Mouse (Mus musculus) lung, postnatal 0 days (tissue): Measurements from ENCODE around the gene Slc6a6. TPM values are rescaled to one million over a fixed set of nuclear protein-coding genes. Genes with fewer than 3 reads are reported as not detected.

Source experiments
- ATAC-seq: fragments of 200-750 bp; cut with Nextera tagmentation; 2 replicates; pipeline ENCODE4 v1.8.0; 2017; ENCODE audit warnings: moderate library complexity
- DNase-seq: peaks from one replicate; pipeline ENCODE4 v3.0.0-alpha.2; 2016; ENCODE audit warnings: low spot score
- H3K27ac ChIP-seq: fragments of 300-500 bp; sonication (generic); 2 replicates; pipeline ENCODE4 v1.5.1; 2014; ENCODE audit warnings: antibody characterized with exemption, mild to moderate bottlenecking, low read length, mixed read lengths
- H3K27me3 ChIP-seq: fragments of 300-500 bp; sonication (generic); replicated peaks from 2 replicates; pipeline ENCODE4 v1.6.1; 2014; ENCODE audit warnings: low read length, mixed read lengths; ENCODE audit not compliant: insufficient read depth
- H3K36me3 ChIP-seq: fragments of 300-500 bp; sonication (generic); 2 replicates; pipeline ENCODE4 v1.6.1; 2014; ENCODE audit warnings: low read length, mixed read lengths; ENCODE audit not compliant: insufficient read depth
- H3K4me1 ChIP-seq: fragments of 300-500 bp; sonication (generic); 2 replicates; pipeline ENCODE4 v1.6.1; 2014; ENCODE audit warnings: antibody characterized with exemption, low read depth, low read length, mixed read lengths; ENCODE audit not compliant: insufficient read depth
- H3K4me2 ChIP-seq: fragments of 300-500 bp; sonication (generic); replicated peaks from 2 replicates; pipeline ENCODE4 v1.6.1; 2014; ENCODE audit warnings: low read depth, mild to moderate bottlenecking, low read length, moderate library complexity, mixed read lengths
- H3K4me3 ChIP-seq: fragments of 300-500 bp; sonication (generic); 2 replicates; pipeline ENCODE4 v1.5.1; 2014; ENCODE audit warnings: low read depth, low read length
- H3K9ac ChIP-seq: fragments of 300-500 bp; sonication (generic); replicated peaks from 2 replicates; pipeline ENCODE4 v1.6.1; 2014; ENCODE audit warnings: low read depth, mild to moderate bottlenecking
- H3K9me3 ChIP-seq: fragments of 300-500 bp; sonication (generic); 2 replicates; pipeline ENCODE4 v1.6.1; 2016; ENCODE audit warnings: low read length, mixed read lengths
- CTCF ChIP-seq: IDR thresholded peaks from 2 replicates; pipeline ENCODE4 v1.5.1; 2016; ENCODE audit warnings: antibody characterized with exemption, mild to moderate bottlenecking
- EP300 ChIP-seq: IDR thresholded peaks from 2 replicates; pipeline ENCODE4 v1.6.1; 2016; ENCODE audit warnings: antibody characterized with exemption, mild to moderate bottlenecking, control low read depth
- WGBS: fragments of 180-500 bp; shearing (Covaris S2); extraction: QIAGEN DNeasy Blood & Tissue Kit; methylation state at CpG from one replicate; pipeline ENCODE4 v1.1.7; 2014; 5-methylcytosine and 5-hydroxymethylcytosine counted together
- polyA plus RNA-seq: library from polyadenylated mRNA; unstranded; fragments of >200 nt; fragmentation: Nextera tagmentation; extraction: Ambion mirVana; gene quantifications from 2 replicates; pipeline ENCODE4 v1.2.1, GENCODE M21; 2015

Gene Slc6a6
- polyA plus RNA-seq, 1 experiment from 2014 or later = 92.6 TPM

- Histone ChIP-seq H3K27ac (no peak overlapping the region), H3K9ac (no peak overlapping the region), H3K4me1 (peaks cover 20% of the 10 kb centered on the region), H3K36me3 (no peaks in the 10 kb centered on the region), H3K4me2 (peak overlapping the region; percentile 97), H3K9me3 (no peaks in the 10 kb centered on the region), H3K4me3 (peak overlapping the region; percentile 89), H3K27me3 (no peaks in the 10 kb centered on the region)
- WGBS = 10% methylated on average over 2 of the region's 2 CpGs
- TF ChIP-seq CTCF (no peak), EP300 (no peak)
- ATAC-seq = no peak
- DNase-seq = no peak
Measured at GRCm38 (mm10) chr6:91685533-91685883, 1.7 kb downstream of the Slc6a6 start.

- Histone ChIP-seq H3K27me3 (no peaks in the 10 kb centered on the region), H3K4me3 (peak overlapping the region; percentile 89), H3K4me2 (peak overlapping the region; percentile 97), H3K27ac (peak overlapping the region; percentile 29; the same call in 1 of the 2 replicates), H3K9me3 (no peaks in the 10 kb centered on the region), H3K4me1 (peaks cover 20% of the 10 kb centered on the region), H3K9ac (no peak overlapping the region), H3K36me3 (no peaks in the 10 kb centered on the region)
- DNase-seq (no peak), ATAC-seq (no peak)
- TF ChIP-seq EP300 (no peak), CTCF (no peak)
- WGBS = 60% methylated on average over 7 of the region's 7 CpGs
Measured at GRCm38 (mm10) chr6:91685896-91686295, 2.0 kb downstream of the Slc6a6 start.

DNA sequence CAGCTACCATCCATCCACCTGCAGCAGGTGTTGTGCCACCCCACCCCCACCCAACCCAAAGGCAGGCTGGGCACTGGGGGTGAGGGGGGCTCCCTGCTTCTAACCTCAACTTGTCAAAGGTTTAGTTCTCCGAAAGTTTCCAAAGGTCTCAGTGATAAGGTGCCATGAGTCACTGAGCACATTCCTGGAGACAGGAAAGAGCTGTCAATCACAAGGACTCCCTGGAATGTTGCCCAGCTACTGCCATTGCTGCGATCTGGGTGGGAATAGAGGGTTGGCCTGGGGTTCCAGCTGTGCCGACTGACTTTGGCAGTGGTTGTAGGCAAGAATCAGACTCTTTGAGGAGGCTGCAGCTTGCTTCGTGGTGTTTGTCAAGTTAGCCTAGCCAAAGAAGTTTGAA is 2.7 kb downstream of the Slc6a6 start:
- H3K27me3 ChIP-seq = no peaks in the 10 kb centered on the region
- ATAC-seq (0 out of 2 replicates have a peak, but pooled peaks have one; percentile 18), DNase-seq (peak; percentile 83)
- H3K36me3 ChIP-seq = no peaks in the 10 kb centered on the region
- H3K9me3 ChIP-seq = no peaks in the 10 kb centered on the region
- 16% methylated on average over 4 of the region's 4 CpGs for WGBS
- H3K9ac ChIP-seq = no peak overlapping the region
- peak overlapping the region; percentile 97 for H3K4me2 ChIP-seq
- peaks cover 20% of the 10 kb centered on the region for H3K4me1 ChIP-seq
- H3K4me3 ChIP-seq = 0 out of 2 replicates have a peak overlapping the region, but pooled peaks have one; percentile 89
- no peak overlapping the region for H3K27ac ChIP-seq
- TF ChIP-seq CTCF = no peak
- TF ChIP-seq EP300 = no peak

DNA sequence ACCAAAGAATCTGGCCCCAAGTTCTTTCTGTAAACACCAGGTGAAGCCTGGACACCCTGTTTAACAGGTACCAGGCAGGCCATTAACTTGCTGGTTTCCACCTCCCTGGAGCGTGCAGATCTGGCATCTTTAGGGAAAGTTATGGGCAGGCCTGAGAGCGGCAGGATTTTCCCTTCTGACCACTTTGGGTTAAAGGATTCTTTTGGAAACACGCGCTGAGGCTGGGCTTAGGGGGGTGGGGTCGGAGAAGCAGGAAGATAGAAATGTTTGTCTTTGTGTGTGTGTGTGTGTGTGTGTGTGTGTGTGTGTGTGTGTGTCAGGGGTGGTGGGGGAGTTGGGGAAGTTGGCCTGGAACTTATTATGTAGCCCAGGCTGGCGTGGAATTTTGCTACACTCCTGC is 4.2 kb downstream of the Slc6a6 start:
- peaks cover 20% of the 10 kb centered on the region for H3K4me1 ChIP-seq
- H3K4me2 ChIP-seq = 0 out of 2 replicates have a peak overlapping the region, but pooled peaks have one; percentile 5
- H3K4me3 ChIP-seq = no peak overlapping the region
- TF ChIP-seq CTCF = no peak
- TF ChIP-seq EP300 = no peak
- DNase-seq (no peak), ATAC-seq (no peak)
- 0 out of 2 replicates have a peak, but pooled peaks cover 5% of the 10 kb centered on the region for H3K36me3 ChIP-seq
- no peak overlapping the region for H3K27ac ChIP-seq
- H3K27me3 ChIP-seq = no peaks in the 10 kb centered on the region
- H3K9me3 ChIP-seq = no peaks in the 10 kb centered on the region
- WGBS = 40% methylated on average over 6 of the region's 6 CpGs
- no peak overlapping the region for H3K9ac ChIP-seq

- no peak overlapping the region for H3K4me3 ChIP-seq
- ATAC-seq = no peak
- peaks cover 20% of the 10 kb centered on the region for H3K4me1 ChIP-seq
- no peak overlapping the region for H3K9ac ChIP-seq
- no peak overlapping the region for H3K27ac ChIP-seq
- H3K27me3 ChIP-seq = no peaks in the 10 kb centered on the region
- H3K36me3 ChIP-seq = 0 out of 2 replicates have a peak, but pooled peaks cover 5% of the 10 kb centered on the region
- no peak overlapping the region for H3K4me2 ChIP-seq
- H3K9me3 ChIP-seq = no peaks in the 10 kb centered on the region
- TF ChIP-seq CTCF (no peak), EP300 (no peak)
- DNase-seq = no peak
Measured at GRCm38 (mm10) chr6:91689231-91689630, 5.4 kb downstream of the Slc6a6 start.

- H3K4me1 ChIP-seq = peaks cover 16% of the 10 kb centered on the region
- 0 out of 2 replicates have a peak, but pooled peaks cover 5% of the 10 kb centered on the region for H3K36me3 ChIP-seq
- H3K9ac ChIP-seq = no peak overlapping the region
- DNase-seq (no peak), ATAC-seq (no peak)
- 65% methylated on average over 7 of the region's 7 CpGs for WGBS
- H3K27ac ChIP-seq = no peak overlapping the region
- H3K27me3 ChIP-seq = no peaks in the 10 kb centered on the region
- no peaks in the 10 kb centered on the region for H3K9me3 ChIP-seq
- H3K4me2 ChIP-seq = no peak overlapping the region
- H3K4me3 ChIP-seq = no peak overlapping the region
- no peak for TF ChIP-seq EP300
- no peak for TF ChIP-seq CTCF
Measured at GRCm38 (mm10) chr6:91690222-91690621, 6.4 kb downstream of the Slc6a6 start.

- Histone ChIP-seq H3K9me3 (no peaks in the 10 kb centered on the region), H3K36me3 (0 out of 2 replicates have a peak, but pooled peaks cover 5% of the 10 kb centered on the region), H3K4me2 (no peak overlapping the region), H3K4me3 (no peak overlapping the region), H3K4me1 (peaks cover 16% of the 10 kb centered on the region), H3K9ac (no peak overlapping the region), H3K27me3 (no peaks in the 10 kb centered on the region), H3K27ac (no peak overlapping the region)
- ATAC-seq = no peak
- TF ChIP-seq CTCF (no peak), EP300 (no peak)
- 64% methylated on average over 7 of the region's 7 CpGs for WGBS
- DNase-seq = no peak
Measured at GRCm38 (mm10) chr6:91690646-91691045, 6.8 kb downstream of the Slc6a6 start.
